In the genomic region with DNA sequence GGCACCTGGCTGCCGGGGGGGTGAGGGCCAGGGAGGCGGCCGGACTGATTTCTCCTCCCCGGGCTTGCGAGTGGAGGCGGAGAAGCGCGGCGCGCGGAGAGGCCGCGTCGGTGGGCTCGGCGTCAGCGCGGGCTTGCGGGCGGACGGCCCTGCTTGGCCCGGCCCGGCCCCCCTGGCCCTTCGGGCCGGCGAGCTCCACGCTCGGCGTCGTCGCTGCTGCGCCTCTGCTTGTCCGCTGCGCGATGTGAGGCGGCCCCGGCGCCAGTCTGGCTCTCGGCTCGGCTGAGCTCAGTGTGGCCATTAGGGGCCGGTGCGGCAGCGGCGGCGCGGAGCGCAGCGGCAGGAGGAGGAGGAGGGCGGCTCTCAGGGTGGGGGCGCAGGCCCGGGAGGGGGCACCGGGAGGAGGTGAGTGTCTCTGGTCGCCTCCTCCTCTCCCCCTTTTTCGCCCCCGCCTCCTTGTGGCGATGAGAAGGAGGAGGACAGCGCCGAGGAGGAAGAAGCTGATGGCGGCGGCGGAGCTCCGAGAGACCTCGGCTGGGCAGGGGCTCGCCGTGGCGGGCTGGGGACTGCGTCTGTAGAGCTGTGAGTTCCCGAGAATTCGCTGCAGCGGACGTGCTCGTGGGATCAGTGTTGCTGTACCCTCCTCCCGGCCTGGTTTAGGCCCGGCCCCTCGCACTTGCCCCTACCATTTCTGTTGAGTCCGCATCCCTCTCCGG, we compare ENCODE assay signal across 7 mouse cellular contexts. TPM values are rescaled to one million over a fixed set of nuclear protein-coding genes. Genes with fewer than 3 reads are reported as not detected.
DNase-seq lines count a peak whose midpoint lies in the region; ATAC-seq and TF ChIP-seq lines count a peak whose summit lies in the region.

No protein-coding gene starts in this region.

- peak overlapping the region; percentile 98 for H3K9ac ChIP-seq in intestine, postnatal 0 days (ENCODE audit: low read depth, low read length)
- peak overlapping the region; percentile 99 for H3K9ac ChIP-seq in midbrain, embryonic 11.5 days (ENCODE audit: low read length)

- no peaks in the 10 kb centered on the region for H3K36me3 ChIP-seq in intestine, postnatal 0 days (ENCODE audit: control insufficient read depth, insufficient read depth)
- H3K36me3 ChIP-seq in midbrain, embryonic 11.5 days (ENCODE audit: control insufficient read depth, insufficient read depth, low read length): 0 out of 2 replicates have a peak, but pooled peaks cover 3% of the 10 kb centered on the region

- peak; percentile 51 for ATAC-seq in intestine, postnatal 0 days
- ATAC-seq in midbrain, embryonic 11.5 days (ENCODE audit: low FRiP score): peak; percentile 68

- WGBS in intestine, postnatal 0 days: under 1% methylated on average over 35 of the region's 77 CpGs
- WGBS in midbrain, embryonic 11.5 days: 0% methylated on average over 35 of the region's 77 CpGs

- H3K4me2 ChIP-seq in intestine, postnatal 0 days (replicated peaks; ENCODE audit: low read depth): peak overlapping the region; percentile 70
- H3K4me2 ChIP-seq in midbrain, embryonic 11.5 days: peak overlapping the region; percentile 73

- TF ChIP-seq CTCF in intestine, postnatal 0 days (IDR thresholded peaks at IDR 0.05; ENCODE audit: low read depth): peak; percentile 65

- H3K4me1 ChIP-seq in intestine, postnatal 0 days (replicated peaks; ENCODE audit: control insufficient read depth, insufficient read depth, low read length): no peaks in the 10 kb centered on the region; the same call in 1 of the 2 replicates
- H3K4me1 ChIP-seq in midbrain, embryonic 11.5 days (ENCODE audit: control insufficient read depth, insufficient read depth, low read length): peaks cover 15% of the 10 kb centered on the region

- peak; percentile 85 for DNase-seq in adrenal gland, adult 8-10 months
- DNase-seq in embryo, embryonic 11.5 days (ENCODE audit: low read depth, low spot score): peak; percentile 67
- peak; percentile 76 to 89 for DNase-seq in gastrocnemius, postnatal 4 days (ENCODE audit: low spot score in 2 of 2)
- DNase-seq in left cerebral cortex, postnatal 4 days: peak; percentile 91
- DNase-seq in midbrain, embryonic 11.5 days (ENCODE audit: low spot score, missing footprints): peak; percentile 97
- peak; percentile 84 for DNase-seq in skeletal muscle tissue, adult 2 months (ENCODE audit: low read depth, low spot score)

- H3K9me3 ChIP-seq in intestine, postnatal 0 days (ENCODE audit: control insufficient read depth): no peaks in the 10 kb centered on the region
- no peaks in the 10 kb centered on the region for H3K9me3 ChIP-seq in midbrain, embryonic 11.5 days (ENCODE audit: control insufficient read depth, low read length)

- intact Hi-C loops in left cerebral cortex, postnatal 4 days (cut with DNase I): loop anchor here (2.0 kb wide), 2 partner anchors 63 to 119 kb away; a partner anchor contains a TSS

- peak overlapping the region; percentile 74 for H3K4me3 ChIP-seq in intestine, postnatal 0 days (ENCODE audit: low read depth, low read length)
- peak overlapping the region; percentile 99 for H3K4me3 ChIP-seq in midbrain, embryonic 11.5 days (ENCODE audit: low read depth, low read length)

- peak overlapping the region; percentile 100 for H3K27ac ChIP-seq in intestine, postnatal 0 days (ENCODE audit: low read depth, low read length)
- peak overlapping the region; percentile 100 for H3K27ac ChIP-seq in midbrain, embryonic 11.5 days (ENCODE audit: low read depth, low read length)

- no peaks in the 10 kb centered on the region for H3K27me3 ChIP-seq in intestine, postnatal 0 days (replicated peaks; ENCODE audit: control insufficient read depth, insufficient read depth, low read length)
- no peaks in the 10 kb centered on the region for H3K27me3 ChIP-seq in midbrain, embryonic 11.5 days (ENCODE audit: control insufficient read depth, insufficient read depth, low read length)

RNA-seq across cellular contexts. Expression of a gene that starts 0.8 kb away (rescaled TPM):
- total RNA-seq in adrenal gland, adult 8-10 months (2022): 100 to 1,000 TPM in 1 of 4 experiments, 10 to 100 TPM in 3; 62.2 to 107 (median 76.8) TPM
- 10 to 100 TPM; 41.8 to 45.3 TPM for total RNA-seq in gastrocnemius, postnatal 4 days (2021)
- 8.9 and 10.0 TPM in 2 replicates for polyA plus RNA-seq in intestine, postnatal 0 days (2015; fragmentation: Nextera tagmentation; extraction: Ambion mirVana)
- total RNA-seq in left cerebral cortex, postnatal 4 days (2021): 10 to 100 TPM; 72.1 to 74.3 TPM
- 23.7 and 25.8 TPM in 2 replicates for polyA plus RNA-seq in midbrain, embryonic 11.5 days (2014; fragmentation: Nextera tagmentation; extraction: Ambion mirVana)

Comparison
In these comparisons a context has a peak if more than half of its experiments do, and no peak if none do; other contexts are left out.
1. Peak in every context shown above with its lines: DNase-seq, ATAC-seq, H3K4me3 ChIP-seq and H3K27ac ChIP-seq.